Mouse (Mus musculus): ENCODE results near the gene Ift81. TPM values are rescaled to one million over a fixed set of nuclear protein-coding genes. Genes with fewer than 3 reads are reported as not detected.
A peak's percentile ranks its signal among the peaks of the same experiment; 100 is the strongest.

Gene Ift81
- polyA plus RNA-seq, 1 experiment from 2014 or later, result 39.6 TPM

DNA sequence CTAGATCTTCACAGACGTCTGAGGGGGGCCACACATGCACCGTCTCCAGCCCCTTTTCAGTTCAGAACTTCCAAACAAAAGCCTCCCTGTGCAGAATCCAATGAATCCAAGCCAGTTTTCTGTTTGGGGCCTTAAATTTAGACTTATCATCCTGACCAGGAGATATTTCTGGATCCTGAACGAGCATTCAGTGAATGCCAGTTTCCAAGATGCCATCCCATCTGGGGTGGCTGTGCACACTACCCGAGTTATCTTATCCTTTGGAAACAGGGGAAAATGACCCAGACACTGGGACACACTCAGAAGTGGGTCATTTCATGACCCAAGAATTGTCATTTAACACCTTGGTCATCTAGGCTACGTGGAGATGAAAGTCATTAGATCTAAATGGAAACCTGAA is 3.4 kb upstream of the Ift81 start:
- Histone ChIP-seq H3K9me3 (ENCODE audit: low read depth, low read length) (no peaks in the 10 kb centered on the region), H3K4me3 (ENCODE audit: low read depth, low read length) (no peak overlapping the region), H3K4me2 (no peak overlapping the region), H3K36me3 (ENCODE audit: insufficient read depth) (no peaks in the 10 kb centered on the region), H3K9ac (no peak overlapping the region), H3K4me1 (ENCODE audit: insufficient read depth) (no peaks in the 10 kb centered on the region), H3K27ac (ENCODE audit: low read depth) (no peak overlapping the region), H3K27me3 (ENCODE audit: insufficient read depth, low read length) (no peaks in the 10 kb centered on the region)
- no peak for TF ChIP-seq CTCF (IDR thresholded peaks at IDR 0.05; ENCODE audit: low read depth)
- ATAC-seq (ENCODE audit: insufficient read depth) (no peak), DNase-seq (no peak)
- 73% methylated on average over 5 of the region's 5 CpGs for WGBS

DNA sequence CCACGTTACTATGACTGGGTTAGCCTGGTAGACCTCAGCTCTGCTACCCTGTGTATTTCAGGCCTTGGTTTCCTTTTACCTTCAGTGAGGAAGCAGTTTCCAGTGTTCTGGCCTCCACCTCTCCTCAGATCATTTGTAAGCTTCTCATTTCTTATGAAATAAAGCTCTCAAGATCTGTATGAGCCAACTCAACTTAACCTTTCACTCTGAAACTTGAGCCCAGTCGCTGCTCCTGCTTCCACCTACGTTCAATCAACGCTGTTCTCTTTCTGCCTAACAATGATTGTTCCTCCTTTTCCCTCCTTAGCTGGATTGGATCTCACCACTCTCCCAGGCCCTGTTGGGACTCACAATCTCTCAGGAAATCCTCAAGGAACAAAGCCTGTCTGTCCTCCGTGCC is 2.7 kb downstream of the Ift81 start:
- Histone ChIP-seq H3K4me1 (ENCODE audit: insufficient read depth) (0 out of 2 replicates have a peak, but pooled peaks cover 5% of the 10 kb centered on the region), H3K4me3 (ENCODE audit: low read depth, low read length) (no peak overlapping the region), H3K9ac (0 out of 2 replicates have a peak overlapping the region, but pooled peaks have one; percentile 30), H3K9me3 (ENCODE audit: low read depth, low read length) (no peaks in the 10 kb centered on the region), H3K36me3 (ENCODE audit: insufficient read depth) (peaks cover 17% of the 10 kb centered on the region; the same call in 1 of the 2 replicates), H3K27me3 (ENCODE audit: insufficient read depth, low read length) (no peaks in the 10 kb centered on the region), H3K4me2 (0 out of 2 replicates have a peak overlapping the region, but pooled peaks have one; percentile 3), H3K27ac (ENCODE audit: low read depth) (peak overlapping the region; percentile 21; the same call in 1 of the 2 replicates)
- 50% methylated on average over 5 of the region's 5 CpGs for WGBS
- no peak for TF ChIP-seq CTCF (IDR thresholded peaks at IDR 0.05; ENCODE audit: low read depth)
- ATAC-seq (ENCODE audit: insufficient read depth) (no peak), DNase-seq (no peak)

GRCm38 (mm10) chr5:122604894-122605293 is 9.4 kb downstream of the Ift81 start:
- H3K36me3 ChIP-seq (ENCODE audit: insufficient read depth), result peaks cover 54% of the 10 kb centered on the region
- no peak for ATAC-seq (ENCODE audit: insufficient read depth)

GRCm38 (mm10) chr5:122602233-122602632 is 12.1 kb downstream of the Ift81 start:
- Histone ChIP-seq H3K36me3 (ENCODE audit: insufficient read depth) (peaks cover 61% of the 10 kb centered on the region), H3K4me1 (ENCODE audit: insufficient read depth) (no peaks in the 10 kb centered on the region), H3K27ac (ENCODE audit: low read depth) (peak overlapping the region; percentile 3; the same call in 1 of the 2 replicates), H3K9ac (no peak overlapping the region), H3K9me3 (ENCODE audit: low read depth, low read length) (no peaks in the 10 kb centered on the region), H3K4me2 (no peak overlapping the region), H3K4me3 (ENCODE audit: low read depth, low read length) (no peak overlapping the region), H3K27me3 (ENCODE audit: insufficient read depth, low read length) (no peaks in the 10 kb centered on the region)
- TF ChIP-seq CTCF (IDR thresholded peaks at IDR 0.05; ENCODE audit: low read depth), result peak; percentile 34
- peak; percentile 84 for ATAC-seq (ENCODE audit: insufficient read depth)
- 21% methylated on average over 11 of the region's 11 CpGs for WGBS
- DNase-seq, result peak; percentile 80

More at GRCm38 (mm10) chr5:122604894-122605293, 9.4 kb downstream of the Ift81 start:
- no peak overlapping the region for H3K27ac ChIP-seq (ENCODE audit: low read depth)
- H3K4me1 ChIP-seq (ENCODE audit: insufficient read depth), result no peaks in the 10 kb centered on the region
- no peak for TF ChIP-seq CTCF (IDR thresholded peaks at IDR 0.05; ENCODE audit: low read depth)
- no peaks in the 10 kb centered on the region for H3K27me3 ChIP-seq (ENCODE audit: insufficient read depth, low read length)
- H3K4me3 ChIP-seq (ENCODE audit: low read depth, low read length), result no peak overlapping the region
- WGBS, result 85% methylated on average over 2 of the region's 2 CpGs
- no peak overlapping the region for H3K4me2 ChIP-seq
- no peak overlapping the region for H3K9ac ChIP-seq
- H3K9me3 ChIP-seq (ENCODE audit: low read depth, low read length), result no peaks in the 10 kb centered on the region
- no peak for DNase-seq

DNA sequence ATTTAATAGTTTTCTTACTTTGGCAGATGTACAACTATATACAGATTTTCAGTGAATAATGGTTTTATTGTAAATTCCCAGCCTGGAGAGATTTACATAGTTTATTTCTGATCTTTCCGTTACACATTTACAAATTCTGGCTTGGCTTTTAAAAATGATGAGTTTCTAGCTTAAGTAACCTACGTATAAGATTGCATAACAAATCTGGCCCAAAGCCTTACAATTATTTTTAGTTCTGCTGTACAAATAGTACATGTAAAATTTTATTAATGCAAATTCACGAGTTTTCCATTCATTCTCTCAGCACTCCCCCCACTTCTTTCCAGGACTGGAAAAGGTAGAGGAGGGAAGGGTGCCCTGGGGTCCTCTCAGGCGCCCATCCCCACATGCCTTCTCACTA is 18.8 kb downstream of the Ift81 start:
- no peaks in the 10 kb centered on the region for H3K9me3 ChIP-seq (ENCODE audit: low read depth, low read length)
- no peaks in the 10 kb centered on the region for H3K27me3 ChIP-seq (ENCODE audit: insufficient read depth, low read length)
- no peaks in the 10 kb centered on the region for H3K4me1 ChIP-seq (ENCODE audit: insufficient read depth)
- peak; percentile 72 for DNase-seq
- 72% methylated on average over 4 of the region's 4 CpGs for WGBS
- H3K36me3 ChIP-seq (ENCODE audit: insufficient read depth), result peaks cover 55% of the 10 kb centered on the region
- H3K27ac ChIP-seq (ENCODE audit: low read depth), result no peak overlapping the region
- TF ChIP-seq CTCF (IDR thresholded peaks at IDR 0.05; ENCODE audit: low read depth), result no peak
- H3K4me2 ChIP-seq, result no peak overlapping the region
- H3K9ac ChIP-seq, result no peak overlapping the region
- H3K4me3 ChIP-seq (ENCODE audit: low read depth, low read length), result no peak overlapping the region
- no peak for ATAC-seq (ENCODE audit: insufficient read depth)

- Histone ChIP-seq H3K4me2 (no peak overlapping the region), H3K4me1 (ENCODE audit: insufficient read depth) (no peaks in the 10 kb centered on the region), H3K4me3 (ENCODE audit: low read depth, low read length) (no peak overlapping the region), H3K9ac (no peak overlapping the region), H3K27me3 (ENCODE audit: insufficient read depth, low read length) (no peaks in the 10 kb centered on the region), H3K27ac (ENCODE audit: low read depth) (no peak overlapping the region), H3K9me3 (ENCODE audit: low read depth, low read length) (no peaks in the 10 kb centered on the region), H3K36me3 (ENCODE audit: insufficient read depth) (peaks cover 38% of the 10 kb centered on the region)
- WGBS, result 81% methylated on average over 4 of the region's 4 CpGs
- ATAC-seq (ENCODE audit: insufficient read depth), result no peak
- TF ChIP-seq CTCF (IDR thresholded peaks at IDR 0.05; ENCODE audit: low read depth), result no peak
- no peak for DNase-seq
Measured at GRCm38 (mm10) chr5:122589891-122590290, 24.4 kb downstream of the Ift81 start.

DNA sequence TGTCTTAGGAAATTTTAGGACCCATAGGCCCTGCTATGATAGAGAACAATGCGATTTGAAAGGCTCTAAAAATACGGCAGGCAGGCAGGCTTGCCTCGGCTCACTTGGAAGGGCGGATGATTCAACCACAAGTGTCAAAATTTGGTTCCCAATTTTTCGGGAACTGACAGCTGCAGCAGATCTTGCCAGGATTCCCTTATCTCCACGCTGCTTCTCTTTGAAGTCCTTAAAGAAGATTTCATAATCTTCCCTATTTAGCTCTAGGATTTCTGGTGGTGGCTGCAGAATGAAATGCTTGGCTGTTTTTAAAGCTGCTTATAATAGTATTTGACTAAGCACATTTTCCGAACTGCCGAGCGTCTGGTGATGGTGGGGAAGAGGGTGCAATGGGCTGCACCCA is 28.8 kb downstream of the Ift81 start:
- no peak for TF ChIP-seq CTCF (IDR thresholded peaks at IDR 0.05; ENCODE audit: low read depth)
- no peaks in the 10 kb centered on the region for H3K27me3 ChIP-seq (ENCODE audit: insufficient read depth, low read length)
- H3K9ac ChIP-seq, result no peak overlapping the region
- ATAC-seq (ENCODE audit: insufficient read depth) (no peak), DNase-seq (peak; percentile 17)
- H3K4me1 ChIP-seq (ENCODE audit: insufficient read depth), result no peaks in the 10 kb centered on the region
- no peak overlapping the region for H3K4me3 ChIP-seq (ENCODE audit: low read depth, low read length)
- no peak overlapping the region for H3K4me2 ChIP-seq
- H3K9me3 ChIP-seq (ENCODE audit: low read depth, low read length), result no peaks in the 10 kb centered on the region
- peaks cover 19% of the 10 kb centered on the region for H3K36me3 ChIP-seq (ENCODE audit: insufficient read depth)
- H3K27ac ChIP-seq (ENCODE audit: low read depth), result no peak overlapping the region
- WGBS, result 73% methylated on average over 9 of the region's 9 CpGs

DNA sequence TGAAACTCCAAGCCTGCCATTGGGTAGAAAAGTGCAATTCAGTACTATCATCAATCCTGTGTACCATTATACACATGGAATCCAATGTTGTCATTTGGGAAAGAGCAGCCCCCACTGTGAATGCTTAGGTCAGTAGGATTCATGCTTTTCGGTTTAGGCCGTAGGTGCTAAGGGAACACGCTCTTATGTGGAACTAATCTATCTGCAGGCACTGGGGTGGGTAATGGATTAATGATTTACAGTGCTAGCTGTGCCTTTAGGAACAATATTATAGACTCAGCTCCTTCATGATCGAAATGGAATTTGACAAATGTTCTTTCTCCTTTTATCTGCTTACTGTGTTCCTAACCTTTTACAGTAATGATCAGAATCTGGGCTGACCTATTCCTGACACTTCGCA is 30.2 kb downstream of the Ift81 start:
- DNase-seq (no peak), ATAC-seq (ENCODE audit: insufficient read depth) (no peak)
- no peak overlapping the region for H3K4me3 ChIP-seq (ENCODE audit: low read depth, low read length)
- H3K9ac ChIP-seq, result no peak overlapping the region
- no peaks in the 10 kb centered on the region for H3K9me3 ChIP-seq (ENCODE audit: low read depth, low read length)
- no peaks in the 10 kb centered on the region for H3K4me1 ChIP-seq (ENCODE audit: insufficient read depth)
- no peak for TF ChIP-seq CTCF (IDR thresholded peaks at IDR 0.05; ENCODE audit: low read depth)
- no peaks in the 10 kb centered on the region for H3K27me3 ChIP-seq (ENCODE audit: insufficient read depth, low read length)
- no peak overlapping the region for H3K4me2 ChIP-seq
- H3K27ac ChIP-seq (ENCODE audit: low read depth), result no peak overlapping the region
- H3K36me3 ChIP-seq (ENCODE audit: insufficient read depth), result peaks cover 24% of the 10 kb centered on the region
- 74% methylated on average over 5 of the region's 5 CpGs for WGBS

Data from lung, embryonic 14.5 days (tissue).